Mouse (Mus musculus): ENCODE data around the gene Dntt.

GRCm38 (mm10) chr19:41051714-41052113, 22.6 kb downstream of the Dntt start:
- TF ChIP-seq POLR2A (IDR thresholded peaks at IDR 0.05; ENCODE audit: insufficient read depth, low read depth, low read length) = no peak
- TF ChIP-seq EP300 (IDR thresholded peaks at IDR 0.05; ENCODE audit: insufficient read depth, low read depth, low read length) = no peak
- no peak for TF ChIP-seq CTCF (IDR thresholded peaks at IDR 0.05)
